Mouse (Mus musculus): ENCODE measurements around the gene Emcn. TPM values are rescaled to one million over a fixed set of nuclear protein-coding genes. Genes with fewer than 3 reads are reported as not detected.

The Emcn gene
- total and polyA plus RNA-seq, 2 experiments from 2014 or later = 7.2 to 9.4 TPM

GRCm38 (mm10) chr3:137313775-137314362, 27.0 kb upstream of the Emcn start:
- H3K9ac ChIP-seq = no peak overlapping the region
- H3K4me2 ChIP-seq (ENCODE audit: low read depth) = no peak overlapping the region
- H3K36me3 ChIP-seq (ENCODE audit: insufficient read depth) = no peaks in the 10 kb centered on the region
- H3K27me3 ChIP-seq (ENCODE audit: insufficient read depth, low read length) = no peaks in the 10 kb centered on the region
- 92% methylated on average over 2 of the region's 2 CpGs for WGBS
- no peak for DNase-seq
- H3K9me3 ChIP-seq (ENCODE audit: low read length) = no peaks in the 10 kb centered on the region
- no peak for TF ChIP-seq CTCF (IDR thresholded peaks at IDR 0.05; ENCODE audit: low read depth)
- no peak overlapping the region for H3K27ac ChIP-seq (ENCODE audit: low read depth, low read length)
- H3K4me1 ChIP-seq (ENCODE audit: insufficient read depth) = no peaks in the 10 kb centered on the region
- no peak overlapping the region for H3K4me3 ChIP-seq (ENCODE audit: low read depth, low read length)
- no peak for ATAC-seq

- Histone ChIP-seq H3K27ac (ENCODE audit: low read depth, low read length) (no peak overlapping the region), H3K4me1 (ENCODE audit: insufficient read depth) (no peaks in the 10 kb centered on the region), H3K27me3 (ENCODE audit: insufficient read depth, low read length) (no peaks in the 10 kb centered on the region), H3K9ac (no peak overlapping the region), H3K4me3 (ENCODE audit: low read depth, low read length) (no peak overlapping the region), H3K9me3 (ENCODE audit: low read length) (no peaks in the 10 kb centered on the region), H3K4me2 (ENCODE audit: low read depth) (no peak overlapping the region), H3K36me3 (ENCODE audit: insufficient read depth) (no peaks in the 10 kb centered on the region)
- TF ChIP-seq CTCF (IDR thresholded peaks at IDR 0.05; ENCODE audit: low read depth) = no peak
- no peak for ATAC-seq
- 92% methylated on average over 2 of the region's 2 CpGs for WGBS
- no peak for DNase-seq
These were observed 22.5 kb upstream of the Emcn start for GRCm38 (mm10) chr3:137318371-137318770.

- H3K4me1 ChIP-seq (ENCODE audit: insufficient read depth) = no peaks in the 10 kb centered on the region
- no peaks in the 10 kb centered on the region for H3K27me3 ChIP-seq (ENCODE audit: insufficient read depth, low read length)
- WGBS = 49% methylated on average over 1 of the region's 1 CpGs
- DNase-seq (no peak), ATAC-seq (no peak)
- no peaks in the 10 kb centered on the region for H3K36me3 ChIP-seq (ENCODE audit: insufficient read depth)
- TF ChIP-seq CTCF (IDR thresholded peaks at IDR 0.05; ENCODE audit: low read depth) = no peak
- no peaks in the 10 kb centered on the region for H3K9me3 ChIP-seq (ENCODE audit: low read length)
- no peak overlapping the region for H3K4me3 ChIP-seq (ENCODE audit: low read depth, low read length)
- no peak overlapping the region for H3K27ac ChIP-seq (ENCODE audit: low read depth, low read length)
- H3K4me2 ChIP-seq (ENCODE audit: low read depth) = no peak overlapping the region
- no peak overlapping the region for H3K9ac ChIP-seq
These were observed 20.9 kb upstream of the Emcn start for GRCm38 (mm10) chr3:137319950-137320349.

- no peak overlapping the region for H3K4me3 ChIP-seq (ENCODE audit: low read depth, low read length)
- no peak for TF ChIP-seq CTCF (IDR thresholded peaks at IDR 0.05; ENCODE audit: low read depth)
These were observed 18.6 kb upstream of the Emcn start for GRCm38 (mm10) chr3:137322304-137322703.

GRCm38 (mm10) chr3:137329898-137330297, 11.0 kb upstream of the Emcn start:
- Histone ChIP-seq H3K9me3 (ENCODE audit: low read length) (no peaks in the 10 kb centered on the region), H3K4me3 (ENCODE audit: low read depth, low read length) (no peak overlapping the region), H3K27me3 (ENCODE audit: insufficient read depth, low read length) (no peaks in the 10 kb centered on the region), H3K9ac (no peak overlapping the region), H3K36me3 (ENCODE audit: insufficient read depth) (no peaks in the 10 kb centered on the region), H3K4me2 (ENCODE audit: low read depth) (no peak overlapping the region), H3K27ac (ENCODE audit: low read depth, low read length) (no peak overlapping the region), H3K4me1 (ENCODE audit: insufficient read depth) (no peaks in the 10 kb centered on the region)
- WGBS = 38% methylated on average over 9 of the region's 9 CpGs
- ATAC-seq (peak; percentile 32; the same call in 1 of the 2 replicates), DNase-seq (peak; percentile 8)
- no peak for TF ChIP-seq CTCF (IDR thresholded peaks at IDR 0.05; ENCODE audit: low read depth)

More at GRCm38 (mm10) chr3:137322304-137322703, 18.6 kb upstream of the Emcn start:
- H3K9me3 ChIP-seq (ENCODE audit: low read length) = no peaks in the 10 kb centered on the region
- no peak for ATAC-seq
- H3K27ac ChIP-seq (ENCODE audit: low read depth, low read length) = no peak overlapping the region
- H3K36me3 ChIP-seq (ENCODE audit: insufficient read depth) = no peaks in the 10 kb centered on the region
- no peaks in the 10 kb centered on the region for H3K27me3 ChIP-seq (ENCODE audit: insufficient read depth, low read length)
- H3K9ac ChIP-seq = no peak overlapping the region
- 54% methylated on average over 12 of the region's 12 CpGs for WGBS
- peak; percentile 10 for DNase-seq
- no peaks in the 10 kb centered on the region for H3K4me1 ChIP-seq (ENCODE audit: insufficient read depth)
- H3K4me2 ChIP-seq (ENCODE audit: low read depth) = peak overlapping the region; percentile 3; the same call in 1 of the 2 replicates

GRCm38 (mm10) chr3:137330950-137331349, 9.9 kb upstream of the Emcn start:
- TF ChIP-seq CTCF (IDR thresholded peaks at IDR 0.05; ENCODE audit: low read depth) = no peak
- no peak overlapping the region for H3K4me3 ChIP-seq (ENCODE audit: low read depth, low read length)
- H3K9ac ChIP-seq = no peak overlapping the region
- no peaks in the 10 kb centered on the region for H3K4me1 ChIP-seq (ENCODE audit: insufficient read depth)
- H3K27ac ChIP-seq (ENCODE audit: low read depth, low read length) = no peak overlapping the region
- no peak overlapping the region for H3K4me2 ChIP-seq (ENCODE audit: low read depth)
- 82% methylated on average over 4 of the region's 4 CpGs for WGBS
- no peak for DNase-seq
- H3K36me3 ChIP-seq (ENCODE audit: insufficient read depth) = no peaks in the 10 kb centered on the region
- ATAC-seq = no peak
- no peaks in the 10 kb centered on the region for H3K9me3 ChIP-seq (ENCODE audit: low read length)
- no peaks in the 10 kb centered on the region for H3K27me3 ChIP-seq (ENCODE audit: insufficient read depth, low read length)

GRCm38 (mm10) chr3:137332531-137332930, 8.3 kb upstream of the Emcn start:
- Histone ChIP-seq H3K9me3 (ENCODE audit: low read length) (no peaks in the 10 kb centered on the region), H3K4me3 (ENCODE audit: low read depth, low read length) (no peak overlapping the region), H3K4me2 (ENCODE audit: low read depth) (no peak overlapping the region), H3K4me1 (ENCODE audit: insufficient read depth) (no peaks in the 10 kb centered on the region), H3K36me3 (ENCODE audit: insufficient read depth) (no peaks in the 10 kb centered on the region), H3K27me3 (ENCODE audit: insufficient read depth, low read length) (no peaks in the 10 kb centered on the region), H3K27ac (ENCODE audit: low read depth, low read length) (no peak overlapping the region), H3K9ac (no peak overlapping the region)
- 87% methylated on average over 4 of the region's 4 CpGs for WGBS
- ATAC-seq (no peak), DNase-seq (no peak)
- no peak for TF ChIP-seq CTCF (IDR thresholded peaks at IDR 0.05; ENCODE audit: low read depth)
